Mouse (Mus musculus) NIH3T3 (cell line): ENCODE measurements around the gene Clca3a1.

ENCODE experiments used
- DNase-seq: peaks from one replicate; pipeline ENCODE4 v3.0.0-alpha.2; 2012; ENCODE audit warnings: low read depth

Clca3a1 gene

DNA sequence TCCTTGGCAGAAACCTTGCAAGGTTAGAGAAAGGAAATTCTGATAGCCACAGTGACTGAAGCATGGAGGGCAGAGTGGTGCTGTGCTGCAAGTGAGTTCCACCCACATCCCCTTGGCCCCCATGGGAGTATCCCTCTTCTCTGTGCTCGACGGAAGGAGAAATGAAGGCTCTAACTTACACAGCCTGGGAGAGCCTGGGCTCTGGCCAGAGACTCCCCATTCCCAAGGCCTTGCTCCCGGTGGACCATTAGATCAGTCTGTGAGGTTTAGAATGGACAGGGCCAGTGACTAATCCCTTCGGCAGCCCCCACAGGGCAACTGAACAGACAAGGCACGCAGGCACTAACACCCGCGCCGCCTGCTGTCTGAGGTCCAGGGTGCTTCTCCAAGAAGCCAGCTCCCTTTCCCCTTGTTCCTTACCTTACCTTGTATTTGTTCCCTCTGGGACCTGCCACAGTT is 81.0 kb downstream of the Clca3a1 start:
- peak; percentile 86 for DNase-seq
